Mouse (Mus musculus) ES-E14 (cell line): ENCODE measurements around the gene Cd2bp2.

Experiments used
- CHD2 ChIP-seq: IDR thresholded peaks from 2 replicates; pipeline ENCODE4 v1.6.1; 2014; ENCODE audit warnings: mild to moderate bottlenecking, low read depth, low read length, inconsistent platforms
- HCFC1 ChIP-seq: IDR thresholded peaks from 2 replicates; pipeline ENCODE4 v1.6.1; 2012; ENCODE audit warnings: low read length, inconsistent platforms, borderline replicate concordance; ENCODE audit not compliant: insufficient read depth
- MAFK ChIP-seq: IDR thresholded peaks from 2 replicates; pipeline ENCODE4 v1.6.1; 2014; ENCODE audit warnings: mild to moderate bottlenecking, low read depth, low read length, inconsistent platforms; ENCODE audit not compliant: insufficient read depth

DNA sequence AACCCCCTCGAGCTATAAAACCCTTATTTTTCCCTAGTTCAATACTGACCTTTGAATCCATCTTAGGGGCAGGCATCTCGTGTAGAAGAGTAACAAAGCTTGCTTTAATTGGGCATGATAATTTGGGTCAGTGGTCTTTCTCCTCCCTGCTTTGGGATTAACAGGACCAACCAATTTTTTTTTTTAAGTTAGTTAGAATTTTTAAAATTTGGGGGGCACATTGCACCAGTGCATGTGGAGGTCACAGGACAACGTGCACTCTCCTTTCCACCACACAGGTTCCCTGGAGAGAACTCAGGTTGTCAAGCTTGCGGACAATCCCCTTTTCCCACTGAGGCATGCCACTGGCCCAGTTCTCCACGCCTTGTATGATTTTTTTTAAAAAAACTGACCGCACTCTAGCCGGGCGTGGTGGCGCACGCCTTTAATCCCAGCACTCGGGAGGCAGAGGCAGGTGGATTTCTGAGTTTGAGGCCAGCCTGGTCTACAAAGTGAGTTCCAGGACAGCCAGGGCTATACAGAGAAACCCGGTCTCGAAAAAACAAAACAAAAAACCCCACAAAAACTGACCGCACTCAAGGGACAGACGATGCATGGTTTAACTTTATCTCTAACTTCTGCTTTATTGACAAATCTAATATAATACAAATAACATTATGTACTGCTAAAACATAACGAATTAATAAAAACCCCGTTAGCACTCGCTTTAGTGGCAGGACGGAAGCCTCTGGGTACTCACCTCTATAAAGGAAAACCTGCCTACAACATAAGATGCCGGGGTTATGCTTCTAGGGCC is 36.2 kb upstream of the Cd2bp2 start:
- TF ChIP-seq MAFK, result no peak
- no peak for TF ChIP-seq HCFC1
- TF ChIP-seq CHD2, result no peak
